In genomic region chr9:99639957-99640356, GRCm38 (mm10) we compare ENCODE assay signal across 17 mouse cellular contexts. TPM values are rescaled to one million over a fixed set of nuclear protein-coding genes. Genes with fewer than 3 reads are reported as not detected.
"Had no signal": no experiment of that assay in that cellular context is flagged by ENCODE, and none has a peak within 500 bp of the region (broad histone marks: within the 10 kb centered on the region; RNA-seq: fewer than 3 reads in every experiment).

No protein-coding gene starts in this region.

- H3K4me3 ChIP-seq: limb, embryonic 12.5 days; liver, embryonic 13.5 days; lung, embryonic 15.5 days; midbrain, embryonic 15.5 days; neural tube, embryonic 13.5 days had no signal

- H3K4me1 ChIP-seq: limb, embryonic 12.5 days; liver, embryonic 13.5 days; lung, embryonic 15.5 days; midbrain, embryonic 15.5 days; neural tube, embryonic 13.5 days had no signal

- ATAC-seq: liver, postnatal 0 days; midbrain, embryonic 15.5 days had no signal

- H3K4me2 ChIP-seq: limb, embryonic 12.5 days; liver, embryonic 13.5 days; lung, embryonic 15.5 days; midbrain, embryonic 15.5 days; neural tube, embryonic 13.5 days had no signal

- DNase-seq: kidney, adult 8-10 months; kidney, postnatal 25 days; layer of hippocampus, adult 9-11 months; liver; liver, embryonic 13.5 days; liver, postnatal 0 days; lung, postnatal 36 days; right cerebral cortex, postnatal 14 days; thymus, adult 2 months; thymus, postnatal 25 days had no signal

- H3K9ac ChIP-seq: limb, embryonic 12.5 days; liver, embryonic 13.5 days; liver, postnatal 0 days; lung, embryonic 15.5 days; midbrain, embryonic 15.5 days; neural tube, embryonic 13.5 days had no signal

- H3K36me3 ChIP-seq: liver, embryonic 13.5 days; midbrain, embryonic 15.5 days had no signal

- H3K9me3 ChIP-seq: limb, embryonic 12.5 days; liver, embryonic 13.5 days; lung, embryonic 15.5 days; midbrain, embryonic 15.5 days; neural tube, embryonic 13.5 days had no signal

- H3K27ac ChIP-seq: limb, embryonic 12.5 days; liver, embryonic 13.5 days; lung, embryonic 15.5 days; midbrain, embryonic 15.5 days; neural tube, embryonic 13.5 days had no signal

- H3K27me3 ChIP-seq: limb, embryonic 12.5 days; liver, embryonic 13.5 days; lung, embryonic 15.5 days; midbrain, embryonic 15.5 days; neural tube, embryonic 13.5 days had no signal

RNA-seq across cellular contexts. Expression of gene Dzip1l, which starts 10.7 kb away (rescaled TPM):
- total RNA-seq: megakaryocyte progenitor cell, adult 5-6 weeks had no signal

RNA-seq across cellular contexts. Expression of gene A4gnt, which starts 27.7 kb away (rescaled TPM):
- total RNA-seq: megakaryocyte progenitor cell, adult 5-6 weeks had no signal
- polyA plus RNA-seq: limb, embryonic 12.5 days; liver, embryonic 13.5 days; liver, postnatal 0 days; lung, embryonic 15.5 days; midbrain, embryonic 15.5 days; neural tube, embryonic 13.5 days; spleen, adult 2 months; testis, adult 2 months had no signal
